Mouse (Mus musculus) lung, embryonic 15.5 days (tissue): ENCODE results near the gene Ypel2. TPM values are rescaled to one million over a fixed set of nuclear protein-coding genes. Genes with fewer than 3 reads are reported as not detected.

Source experiments
- ATAC-seq: fragments of 200-750 bp; cut with Nextera tagmentation; 2 replicates; pipeline ENCODE4 v1.8.0; 2017; ENCODE audit warnings: moderate number of reproducible peaks, borderline replicate concordance; ENCODE audit not compliant: low FRiP score, low TSS enrichment; ENCODE audit errors: extremely low read depth
- H3K27ac ChIP-seq: fragments of 300-500 bp; sonication (generic); 2 replicates; pipeline ENCODE4 v1.5.1; 2015; ENCODE audit warnings: moderate library complexity, mild to moderate bottlenecking, inconsistent platforms
- H3K27me3 ChIP-seq: fragments of 300-500 bp; sonication (generic); 2 replicates; pipeline ENCODE4 v1.6.1; 2015; ENCODE audit warnings: inconsistent platforms
- H3K36me3 ChIP-seq: fragments of 300-500 bp; sonication (generic); 2 replicates; pipeline ENCODE4 v1.6.1; 2015; ENCODE audit warnings: inconsistent platforms
- H3K4me1 ChIP-seq: fragments of 300-500 bp; sonication (generic); 2 replicates; pipeline ENCODE4 v1.6.1; 2015; ENCODE audit warnings: inconsistent platforms
- H3K4me2 ChIP-seq: fragments of 300-500 bp; sonication (generic); 2 replicates; pipeline ENCODE4 v1.6.1; 2015; ENCODE audit warnings: inconsistent platforms, mild to moderate bottlenecking, moderate library complexity
- H3K4me3 ChIP-seq: fragments of 300-500 bp; sonication (generic); 2 replicates; pipeline ENCODE4 v1.5.1; 2015; ENCODE audit warnings: mild to moderate bottlenecking, inconsistent platforms
- H3K9ac ChIP-seq: fragments of 300-500 bp; sonication (generic); 2 replicates; pipeline ENCODE4 v1.6.1; 2015; ENCODE audit warnings: inconsistent platforms
- H3K9me3 ChIP-seq: fragments of 300-500 bp; sonication (generic); 2 replicates; pipeline ENCODE4 v1.6.1; 2016; ENCODE audit warnings: inconsistent platforms
- WGBS: fragments of 180-500 bp; shearing (Covaris S2); methylation state at CpG from one replicate; pipeline ENCODE4 v1.1.7; 2015; 5-methylcytosine and 5-hydroxymethylcytosine counted together
- polyA plus RNA-seq: library from polyadenylated mRNA; unstranded; fragments of >200 nt; fragmentation: Nextera tagmentation; extraction: Ambion mirVana; gene quantifications from 2 replicates; pipeline ENCODE4 v1.2.1, GENCODE M21; 2015

Gene Ypel2
- polyA plus RNA-seq, 1 experiment from 2014 or later: 9.4 TPM

GRCm38 (mm10) chr11:86971057-86971753, 22.3 kb downstream of the Ypel2 start:
- no peaks in the 10 kb centered on the region for H3K9me3 ChIP-seq
- WGBS: 55% methylated on average over 7 of the region's 7 CpGs
- H3K4me2 ChIP-seq: no peak overlapping the region
- H3K4me1 ChIP-seq: peaks cover 38% of the 10 kb centered on the region
- no peak overlapping the region for H3K9ac ChIP-seq
- no peaks in the 10 kb centered on the region; the same call in 1 of the 2 replicates for H3K36me3 ChIP-seq
- ATAC-seq: no peak
- no peaks in the 10 kb centered on the region for H3K27me3 ChIP-seq
- no peak overlapping the region for H3K4me3 ChIP-seq
- H3K27ac ChIP-seq: no peak overlapping the region

GRCm38 (mm10) chr11:86969041-86969821, 24.3 kb downstream of the Ypel2 start:
- Histone ChIP-seq H3K4me1 (peaks cover 41% of the 10 kb centered on the region), H3K27ac (peak overlapping the region; percentile 54), H3K9me3 (no peaks in the 10 kb centered on the region), H3K4me2 (no peak overlapping the region), H3K9ac (no peak overlapping the region), H3K4me3 (no peak overlapping the region), H3K36me3 (no peaks in the 10 kb centered on the region; the same call in 1 of the 2 replicates), H3K27me3 (no peaks in the 10 kb centered on the region)
- 62% methylated on average over 13 of the region's 13 CpGs for WGBS
- no peak for ATAC-seq

- peak overlapping the region; percentile 68 for H3K27ac ChIP-seq
- no peak overlapping the region for H3K4me3 ChIP-seq
- 77% methylated on average over 9 of the region's 9 CpGs for WGBS
- H3K4me1 ChIP-seq: peaks cover 44% of the 10 kb centered on the region
- no peaks in the 10 kb centered on the region for H3K27me3 ChIP-seq
- no peaks in the 10 kb centered on the region; the same call in 1 of the 2 replicates for H3K36me3 ChIP-seq
- H3K9ac ChIP-seq: no peak overlapping the region
- H3K4me2 ChIP-seq: no peak overlapping the region
- H3K9me3 ChIP-seq: no peaks in the 10 kb centered on the region
- ATAC-seq: no peak
Observed at GRCm38 (mm10) chr11:86967506-86967905, 26.0 kb downstream of the Ypel2 start.

- H3K4me1 ChIP-seq: peaks cover 53% of the 10 kb centered on the region
- H3K4me2 ChIP-seq: no peak overlapping the region
- no peaks in the 10 kb centered on the region; the same call in 1 of the 2 replicates for H3K36me3 ChIP-seq
- WGBS: 82% methylated on average over 3 of the region's 3 CpGs
- H3K9me3 ChIP-seq: no peaks in the 10 kb centered on the region
- no peak overlapping the region for H3K9ac ChIP-seq
- no peak overlapping the region for H3K27ac ChIP-seq
- H3K27me3 ChIP-seq: no peaks in the 10 kb centered on the region
- no peak for ATAC-seq
- H3K4me3 ChIP-seq: no peak overlapping the region
Observed at GRCm38 (mm10) chr11:86966696-86967095, 26.8 kb downstream of the Ypel2 start.

- Histone ChIP-seq H3K36me3 (no peaks in the 10 kb centered on the region; the same call in 1 of the 2 replicates), H3K9me3 (no peaks in the 10 kb centered on the region), H3K9ac (no peak overlapping the region), H3K27ac (no peak overlapping the region), H3K4me2 (no peak overlapping the region), H3K27me3 (no peaks in the 10 kb centered on the region), H3K4me1 (peaks cover 69% of the 10 kb centered on the region), H3K4me3 (no peak overlapping the region)
- no peak for ATAC-seq
- WGBS: 91% methylated on average over 5 of the region's 5 CpGs
Observed at GRCm38 (mm10) chr11:86965079-86965478, 28.4 kb downstream of the Ypel2 start.

- H3K27ac ChIP-seq: 0 out of 2 replicates have a peak overlapping the region, but pooled peaks have one; percentile 2
- H3K4me3 ChIP-seq: no peak overlapping the region
- ATAC-seq: no peak
- no peak overlapping the region for H3K4me2 ChIP-seq
- no peaks in the 10 kb centered on the region; the same call in 1 of the 2 replicates for H3K36me3 ChIP-seq
- H3K9me3 ChIP-seq: no peaks in the 10 kb centered on the region
- H3K9ac ChIP-seq: no peak overlapping the region
- peaks cover 71% of the 10 kb centered on the region for H3K4me1 ChIP-seq
- WGBS: 83% methylated on average over 10 of the region's 10 CpGs
- no peaks in the 10 kb centered on the region for H3K27me3 ChIP-seq
Observed at GRCm38 (mm10) chr11:86963698-86964097, 29.8 kb downstream of the Ypel2 start.

- Histone ChIP-seq H3K27ac (peak overlapping the region; percentile 83), H3K9me3 (no peaks in the 10 kb centered on the region), H3K4me1 (peaks cover 72% of the 10 kb centered on the region), H3K9ac (peak overlapping the region; percentile 1; the same call in 1 of the 2 replicates), H3K4me3 (no peak overlapping the region), H3K4me2 (no peak overlapping the region), H3K27me3 (no peaks in the 10 kb centered on the region), H3K36me3 (no peaks in the 10 kb centered on the region; the same call in 1 of the 2 replicates)
- ATAC-seq: no peak
- WGBS: 33% methylated on average over 1 of the region's 1 CpGs
Observed at GRCm38 (mm10) chr11:86963027-86963426, 30.5 kb downstream of the Ypel2 start.

GRCm38 (mm10) chr11:86962362-86962761, 31.1 kb downstream of the Ypel2 start:
- Histone ChIP-seq H3K9ac (peak overlapping the region; percentile 12; the same call in 1 of the 2 replicates), H3K27ac (peak overlapping the region; percentile 83), H3K27me3 (no peaks in the 10 kb centered on the region), H3K4me3 (no peak overlapping the region), H3K4me2 (peak overlapping the region; percentile 2; the same call in 1 of the 2 replicates), H3K36me3 (no peaks in the 10 kb centered on the region; the same call in 1 of the 2 replicates), H3K4me1 (peaks cover 76% of the 10 kb centered on the region), H3K9me3 (no peaks in the 10 kb centered on the region)
- no peak for ATAC-seq
- 33% methylated on average over 2 of the region's 2 CpGs for WGBS

- 19% methylated on average over 11 of the region's 11 CpGs for WGBS
- ATAC-seq: peak; percentile 53
- H3K27ac ChIP-seq: peak overlapping the region; percentile 83
- H3K4me3 ChIP-seq: no peak overlapping the region
- H3K4me1 ChIP-seq: peaks cover 77% of the 10 kb centered on the region
- no peaks in the 10 kb centered on the region for H3K9me3 ChIP-seq
- no peaks in the 10 kb centered on the region; the same call in 1 of the 2 replicates for H3K36me3 ChIP-seq
- 0 out of 2 replicates have a peak overlapping the region, but pooled peaks have one; percentile 12 for H3K9ac ChIP-seq
- H3K4me2 ChIP-seq: peak overlapping the region; percentile 15; the same call in 1 of the 2 replicates
- no peaks in the 10 kb centered on the region for H3K27me3 ChIP-seq
Observed at GRCm38 (mm10) chr11:86961510-86962303, 31.8 kb downstream of the Ypel2 start.

GRCm38 (mm10) chr11:86960331-86960730, 33.2 kb downstream of the Ypel2 start:
- no peak overlapping the region for H3K9ac ChIP-seq
- no peak overlapping the region for H3K4me3 ChIP-seq
- no peaks in the 10 kb centered on the region for H3K9me3 ChIP-seq
- peak overlapping the region; percentile 83 for H3K27ac ChIP-seq
- ATAC-seq: no peak
- WGBS: 55% methylated on average over 2 of the region's 2 CpGs
- H3K4me1 ChIP-seq: peaks cover 85% of the 10 kb centered on the region
- H3K27me3 ChIP-seq: no peaks in the 10 kb centered on the region
- H3K36me3 ChIP-seq: no peaks in the 10 kb centered on the region; the same call in 1 of the 2 replicates
- no peak overlapping the region for H3K4me2 ChIP-seq
